Mouse (Mus musculus): ENCODE results near the gene Wdr25. TPM values are rescaled to one million over a fixed set of nuclear protein-coding genes. Genes with fewer than 3 reads are reported as not detected.

The Wdr25 gene
- total RNA-seq, 4 experiments from 2014 or later: 8.1 to 9.6 (median 8.4) TPM

DNA sequence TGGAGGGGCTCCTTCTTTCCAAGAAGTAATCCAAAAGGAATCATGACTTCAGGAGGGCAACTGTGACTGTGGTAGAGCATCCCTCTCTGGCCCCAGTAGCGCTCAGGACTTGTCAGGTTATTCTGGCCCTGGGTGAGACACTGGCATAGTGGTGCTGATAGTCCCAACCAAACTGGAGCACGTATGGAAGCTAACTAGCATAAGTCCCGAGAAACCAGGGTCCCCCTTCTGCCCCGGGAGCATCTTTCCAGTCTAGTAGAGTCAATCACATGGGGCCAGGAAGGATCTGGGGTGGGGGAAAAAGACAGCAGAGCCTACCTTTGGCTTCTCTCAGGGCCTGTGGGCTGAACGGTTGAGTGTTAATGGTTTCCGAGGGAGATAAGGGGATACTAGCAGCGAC is 175.3 kb downstream of the Wdr25 start:
- no peak for DNase-seq

DNA sequence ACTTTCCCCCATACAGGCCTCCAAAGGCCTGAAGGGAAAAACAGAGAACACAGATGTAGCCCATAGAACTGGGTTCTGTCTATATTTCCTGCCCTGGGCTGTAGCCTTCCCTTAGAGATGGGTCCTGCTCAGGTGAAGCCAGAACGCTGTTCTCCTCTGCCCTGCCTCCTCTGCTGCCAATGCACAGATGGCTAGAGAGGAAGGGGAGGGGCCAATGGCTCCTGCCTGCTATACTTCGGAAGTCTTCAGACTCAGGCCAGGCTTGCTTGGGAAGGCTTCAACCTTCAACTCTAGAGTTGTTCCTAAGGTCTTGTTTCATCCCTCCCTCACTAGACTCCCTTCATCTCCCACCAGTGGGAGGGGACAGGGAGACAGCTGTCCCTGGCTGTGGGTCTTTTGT is 176.3 kb downstream of the Wdr25 start:
- no peak for DNase-seq

DNA sequence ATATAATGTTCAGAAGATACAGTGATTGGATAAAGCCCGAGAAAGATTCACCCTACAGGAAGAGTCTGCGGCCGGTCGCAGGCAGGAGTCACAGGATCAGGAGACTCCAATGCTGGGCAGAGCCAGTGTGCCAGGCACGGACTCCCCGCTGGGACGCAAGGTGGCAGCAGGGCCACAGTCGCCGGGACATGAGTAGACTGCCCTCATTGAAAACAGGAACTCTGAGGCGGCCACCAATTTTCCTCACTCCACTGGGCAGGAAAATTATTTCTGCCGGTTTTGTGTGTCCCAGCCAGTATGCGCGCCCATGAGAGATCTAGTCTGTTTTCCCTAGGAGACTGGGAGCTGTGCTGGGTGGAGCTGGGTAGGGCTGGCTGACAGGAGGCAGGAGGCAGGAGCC is 177.8 kb downstream of the Wdr25 start:
- no peak for DNase-seq

DNA sequence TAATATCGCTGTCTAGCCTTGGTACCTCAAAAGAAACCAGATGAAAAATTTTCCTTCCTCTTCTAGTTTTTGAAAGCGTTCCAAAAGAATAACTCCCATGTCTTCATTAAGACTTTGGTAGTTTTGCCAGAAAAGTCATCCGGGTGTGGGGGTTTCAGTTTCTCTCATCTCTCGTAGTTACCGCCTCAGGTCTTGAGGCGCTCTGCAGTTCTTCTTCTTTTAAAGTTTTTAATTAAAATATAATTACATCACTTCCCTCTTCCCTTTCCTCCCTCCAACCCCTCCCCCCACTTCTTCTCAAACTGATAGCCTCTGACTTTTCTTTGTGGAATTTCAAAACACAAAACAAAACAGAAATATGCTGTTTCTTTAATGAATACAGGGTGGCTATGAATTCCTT is 180.7 kb downstream of the Wdr25 start:
- DNase-seq: no peak

DNA sequence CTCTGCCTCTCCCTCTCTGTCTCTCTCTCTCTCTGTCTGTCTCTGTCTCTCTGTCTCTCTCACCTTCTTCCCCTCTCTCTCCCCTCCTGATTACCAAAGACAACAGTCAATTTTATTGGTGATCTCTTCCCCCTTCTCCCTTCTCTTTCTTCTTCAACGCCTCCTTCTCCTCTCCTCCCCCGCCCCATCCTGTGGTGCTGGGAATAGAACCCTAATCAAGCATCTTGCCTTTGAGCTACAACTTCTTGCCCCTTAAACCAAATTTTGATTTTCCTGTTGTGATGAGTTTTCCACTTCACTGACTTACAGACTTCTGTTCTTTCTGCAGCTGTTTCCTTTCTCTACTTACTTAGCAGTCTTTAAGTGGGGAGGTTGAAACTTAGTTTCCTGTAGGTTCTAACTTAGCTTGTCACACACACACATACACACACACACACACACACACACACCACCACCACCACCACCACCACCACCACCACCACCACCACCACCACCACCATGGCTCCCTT is 181.4 kb downstream of the Wdr25 start:
- no peak for DNase-seq

DNA sequence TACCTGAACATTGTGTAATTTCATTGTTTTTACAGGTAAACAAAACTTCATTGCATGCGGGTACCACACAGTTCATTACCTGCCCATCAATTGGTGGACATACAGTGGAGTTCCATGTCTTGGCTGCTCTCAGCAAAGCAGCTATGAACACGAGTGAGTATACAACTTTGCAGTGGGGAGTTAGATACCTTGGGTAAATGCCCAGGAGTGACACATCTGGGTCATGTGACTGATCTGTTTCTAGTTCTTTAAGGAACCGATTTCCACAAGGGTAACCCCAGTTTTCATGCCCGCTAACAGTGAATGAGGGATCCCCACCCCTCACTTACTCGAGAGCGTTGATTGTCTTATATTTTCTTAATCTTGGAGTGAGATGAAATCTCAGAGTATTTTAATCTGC is 183.6 kb downstream of the Wdr25 start:
- no peak for DNase-seq

Other genes with a start within 250 kb of the Wdr25 start
- gene Degs2, start 191.3 kb upstream of the Wdr25 start, total RNA-seq (2022): not detected
- 10 to 100 TPM; 65.4 to 76.7 (median 70.7) TPM for gene Yy1, start 100.7 kb upstream of the Wdr25 start, total RNA-seq (2022)
- 10 to 100 TPM; 19.8 to 29.4 (median 23.8) TPM for gene Slc25a29, start 57.7 kb upstream of the Wdr25 start, total RNA-seq (2022)
- gene Slc25a47, start 57.6 kb upstream of the Wdr25 start, total RNA-seq (2022): 10 to 100 TPM; 10.2 to 14.0 (median 12.2) TPM
- 10 to 100 TPM; 63.1 to 70.0 (median 66.8) TPM for gene Wars, start 543 bp downstream of the Wdr25 start, total RNA-seq (2022)
- 1 to 10 TPM; 2.4 to 8.2 (median 4.5) TPM for gene Begain, start 174.6 kb downstream of the Wdr25 start, total RNA-seq (2022)